Mouse (Mus musculus) right cerebral cortex, postnatal 14 days (tissue): ENCODE measurements around the gene Fsd1l.
A peak's percentile ranks its signal among the peaks of the same experiment; 100 is the strongest.

ENCODE experiments used
- DNase-seq: peaks from one replicate; pipeline ENCODE4 v3.0.0; 2022

The Fsd1l gene

DNA sequence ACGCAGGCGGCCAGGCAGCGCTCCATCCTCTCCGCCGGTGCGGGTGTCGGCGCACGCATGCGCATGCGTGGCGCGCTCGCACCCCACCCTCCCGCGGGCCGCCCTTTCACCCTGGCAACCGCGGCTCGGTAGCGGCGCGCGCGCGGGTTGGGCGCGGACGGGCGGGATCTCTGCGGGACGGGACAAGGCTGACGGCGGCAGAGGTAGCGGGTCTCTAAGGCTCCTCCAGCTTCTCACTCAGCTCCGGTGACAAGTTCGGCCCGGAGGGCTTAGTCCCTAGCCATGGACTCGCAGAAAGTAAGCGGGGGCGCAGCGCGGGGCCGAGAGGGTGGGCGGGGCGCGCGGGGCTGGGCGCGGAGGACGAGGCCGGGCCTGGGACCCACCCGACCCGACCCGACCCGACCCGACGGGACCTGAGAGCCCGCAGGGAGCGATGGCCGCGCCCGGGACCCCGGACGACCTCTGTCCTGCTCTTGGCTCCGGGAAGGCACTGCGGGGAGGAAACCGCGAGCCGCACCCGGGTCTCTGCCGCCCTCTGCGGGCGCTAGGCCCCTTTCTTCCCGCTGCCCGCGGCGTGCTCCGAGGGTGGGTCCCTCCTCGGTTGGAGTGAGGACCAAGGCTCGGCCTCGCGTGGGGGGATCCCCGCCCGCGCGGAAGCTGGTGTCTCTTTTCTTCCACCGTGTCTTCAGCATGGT lies at the start of gene Fsd1l:
TSS of gene Fsd1l (plus strand) at position 156 of the 695 bp plus-strand sequence.
- DNase-seq: peak; percentile 84

DNA sequence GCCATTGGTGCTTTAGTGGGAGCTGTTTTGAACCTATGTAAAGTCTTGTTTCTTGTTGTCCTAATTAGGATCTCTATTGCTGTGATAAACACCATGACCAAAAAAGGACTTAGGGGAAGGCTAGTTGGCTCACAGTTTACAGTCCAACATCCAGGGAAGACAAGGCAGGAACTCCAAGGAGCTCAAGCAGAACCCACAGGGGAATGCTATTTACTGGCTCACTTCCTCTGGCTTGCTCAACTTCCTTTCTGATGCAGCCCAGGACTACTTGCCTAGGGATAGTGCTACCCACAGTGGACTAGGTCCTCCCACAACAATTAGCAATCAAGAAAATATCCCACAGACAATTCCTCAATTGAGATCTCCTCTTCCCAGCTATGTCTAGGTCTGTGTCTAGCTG lies 43.6 kb upstream of the Fsd1l start:
- DNase-seq: no peak

DNA sequence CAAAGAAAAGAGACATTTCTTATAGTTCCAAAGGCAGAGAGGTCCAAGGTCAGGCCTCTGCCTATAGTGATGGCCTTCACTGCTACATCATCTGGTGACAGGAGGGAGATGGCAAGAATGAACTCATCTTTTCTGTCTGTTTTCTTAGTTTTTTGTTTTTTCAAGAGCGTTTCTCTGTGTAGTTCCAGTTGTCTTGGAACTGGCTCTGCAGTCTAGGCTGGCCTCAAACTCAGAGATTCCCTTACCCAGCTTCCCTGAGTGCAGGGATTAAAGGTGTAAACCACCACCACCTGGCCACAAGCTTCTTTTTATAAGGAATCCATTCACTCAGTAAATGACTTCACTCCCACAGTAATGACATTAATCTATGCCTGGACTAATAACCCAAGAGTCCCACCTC lies 42.3 kb upstream of the Fsd1l start:
- DNase-seq: no peak

DNA sequence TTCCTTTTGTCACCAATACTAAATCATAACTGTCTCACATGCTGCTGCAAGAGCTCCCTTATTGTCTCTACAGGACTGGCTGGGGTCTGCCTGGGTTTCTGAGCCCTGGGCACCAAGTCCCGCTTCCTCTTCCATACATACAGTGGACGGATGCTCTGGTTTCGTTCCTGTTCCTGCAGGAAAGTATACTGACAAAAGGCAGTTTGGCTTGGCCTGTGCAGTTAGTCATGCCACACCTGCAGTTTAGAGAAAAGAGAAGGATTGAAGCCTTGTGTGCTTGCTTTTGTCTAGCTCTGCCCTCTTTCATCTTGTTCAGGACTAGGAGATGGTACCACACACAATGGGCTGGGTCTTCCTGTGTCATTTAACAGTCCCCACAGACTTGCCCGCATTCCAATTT lies 41.8 kb upstream of the Fsd1l start:
- no peak for DNase-seq

GRCm38 (mm10) chr4:53590163-53590562 lies 41.1 kb upstream of the Fsd1l start:
- no peak for DNase-seq

- no peak for DNase-seq
Measured at GRCm38 (mm10) chr4:53590691-53591447, 40.4 kb upstream of the Fsd1l start.

DNA sequence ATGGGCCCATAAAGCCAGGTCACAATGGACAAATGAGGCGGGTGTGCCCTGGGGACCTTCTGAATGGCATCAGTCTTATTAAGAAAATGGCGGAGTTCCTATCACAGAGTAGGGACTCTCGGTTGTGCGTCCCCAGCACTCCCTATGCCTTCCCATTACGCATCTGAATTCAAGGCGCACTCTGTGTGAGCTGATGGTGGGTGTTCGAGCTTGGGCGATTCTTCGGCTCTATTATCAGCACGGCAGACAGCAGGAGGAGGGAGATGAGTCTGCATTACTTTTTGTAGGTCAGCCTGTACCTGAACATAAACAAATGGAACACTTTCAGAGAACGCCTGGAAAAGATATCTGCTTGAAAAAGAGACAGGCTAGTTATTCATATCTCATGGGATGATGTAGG lies 39.7 kb upstream of the Fsd1l start:
- no peak for DNase-seq

DNA sequence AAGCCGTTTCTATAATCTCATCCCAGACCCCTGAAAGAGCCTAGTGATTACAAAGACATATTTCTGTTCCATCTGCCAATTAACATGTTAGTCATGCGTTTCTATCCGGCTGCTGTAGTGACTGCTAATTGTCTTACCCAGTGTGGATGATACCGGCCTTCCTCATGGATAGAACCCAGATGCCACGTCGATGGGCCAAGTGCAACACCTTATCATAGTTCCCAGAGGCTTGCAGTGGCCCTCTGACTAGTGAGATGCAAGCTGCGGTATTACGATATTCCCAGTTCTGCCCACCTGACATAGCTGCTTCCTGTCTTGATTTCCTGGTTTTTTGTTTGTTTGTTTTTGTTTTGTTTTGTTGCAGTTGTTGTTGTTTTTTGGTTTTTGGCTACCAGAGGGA lies 39.3 kb upstream of the Fsd1l start:
- no peak for DNase-seq

DNA sequence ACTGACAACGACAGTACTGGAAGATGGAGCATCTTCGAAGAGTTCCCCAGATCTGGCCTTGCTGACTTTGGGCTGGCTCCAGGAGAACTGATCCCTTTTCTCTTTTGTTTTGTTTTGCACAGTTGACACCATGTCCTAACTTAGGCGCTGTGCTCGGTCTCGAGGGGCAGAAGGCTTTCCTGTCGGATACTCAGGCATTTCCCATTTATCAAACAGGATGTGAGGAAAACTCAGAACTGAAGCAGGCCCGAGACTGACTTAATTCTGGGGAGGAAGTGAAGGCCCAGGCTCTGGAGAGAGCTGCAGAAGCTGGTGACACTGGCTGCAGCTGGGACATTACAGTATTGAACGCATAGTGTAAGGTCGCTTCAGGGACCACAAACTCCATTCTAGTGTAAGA lies 38.9 kb upstream of the Fsd1l start:
- no peak for DNase-seq

- peak; percentile 35 for DNase-seq
Measured at GRCm38 (mm10) chr4:53594204-53594603, 37.1 kb upstream of the Fsd1l start.

GRCm38 (mm10) chr4:53595246-53596062 lies 35.8 kb upstream of the Fsd1l start:
- DNase-seq: no peak

GRCm38 (mm10) chr4:53596063-53596895 lies 35.0 kb upstream of the Fsd1l start:
- DNase-seq: no peak

GRCm38 (mm10) chr4:53600462-53600861 lies 30.8 kb upstream of the Fsd1l start:
- DNase-seq: no peak

- no peak for DNase-seq
Measured at GRCm38 (mm10) chr4:53614576-53615225, 16.6 kb upstream of the Fsd1l start.

GRCm38 (mm10) chr4:53617968-53618367 lies 13.3 kb upstream of the Fsd1l start:
- no peak for DNase-seq

GRCm38 (mm10) chr4:53620104-53620503 lies 11.2 kb upstream of the Fsd1l start:
- DNase-seq: no peak

- no peak for DNase-seq
Measured at GRCm38 (mm10) chr4:53621084-53621483, 10.2 kb upstream of the Fsd1l start.

GRCm38 (mm10) chr4:53621490-53621889 lies 9.8 kb upstream of the Fsd1l start:
- no peak for DNase-seq

- DNase-seq: no peak
Measured at GRCm38 (mm10) chr4:53623711-53624110, 7.6 kb upstream of the Fsd1l start.

DNA sequence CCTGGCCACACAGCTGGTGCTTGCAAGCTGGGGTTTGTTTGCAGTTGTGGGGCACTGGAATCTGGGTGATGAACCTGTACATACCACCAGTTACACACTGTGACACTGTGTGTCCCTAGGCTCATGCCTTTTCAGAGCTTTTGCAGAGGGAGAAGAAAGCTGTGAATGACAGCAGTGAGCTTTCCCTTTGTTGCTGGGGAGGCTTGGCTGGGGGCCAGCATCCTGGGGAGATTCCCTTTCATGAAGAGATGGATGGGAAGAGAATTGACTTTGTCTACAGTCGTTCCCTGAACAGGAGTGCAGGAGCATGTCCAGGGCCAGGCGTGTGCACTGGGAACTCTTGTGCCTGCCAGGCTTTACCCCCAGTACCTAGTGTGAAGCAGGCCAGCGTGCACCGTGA lies 6.5 kb upstream of the Fsd1l start:
- peak; percentile 49 for DNase-seq

DNA sequence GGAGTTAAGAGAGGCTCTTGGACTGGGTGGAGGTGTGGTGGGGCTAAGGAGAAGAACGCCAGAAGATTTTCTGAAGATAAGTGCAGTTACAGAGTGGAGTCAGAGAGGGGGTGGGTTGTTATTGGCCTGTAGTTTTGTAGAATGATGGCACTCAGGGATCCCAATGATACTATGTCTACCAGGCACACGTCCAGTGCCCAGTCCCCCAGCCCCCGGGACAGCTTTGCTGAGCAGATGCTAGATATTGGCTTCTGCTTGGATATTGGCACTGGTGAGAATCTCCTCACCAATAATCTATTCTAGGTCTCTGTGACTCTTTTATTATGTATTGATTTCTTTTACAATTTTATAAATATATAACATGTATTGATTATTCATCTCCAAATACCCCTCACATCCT lies 6.0 kb upstream of the Fsd1l start:
- DNase-seq: no peak

GRCm38 (mm10) chr4:53628924-53629323 lies 2.3 kb upstream of the Fsd1l start:
- no peak for DNase-seq
